Mouse (Mus musculus) forelimb bud, embryonic 11.5 days (tissue): ENCODE data around the gene Fgd4.

ENCODE experiments used
- DNase-seq: peaks from one replicate; pipeline ENCODE4 v3.0.0-alpha.2; 2012; ENCODE audit warnings: low read depth, low spot score

Fgd4 gene

GRCm38 (mm10) chr16:16600461-16600860, at the start of gene Fgd4:
Gene Fgd4, minus strand, starts transcription at chr16:16600549.
- DNase-seq = no peak

- no peak for DNase-seq
Measured at GRCm38 (mm10) chr16:16645148-16645547, 44.8 kb upstream of the Fgd4 start.

GRCm38 (mm10) chr16:16633730-16634129, 33.4 kb upstream of the Fgd4 start:
- no peak for DNase-seq

GRCm38 (mm10) chr16:16599586-16600401, 555 bp downstream of the Fgd4 start:
- DNase-seq = peak; percentile 62

GRCm38 (mm10) chr16:16596582-16596981, 3.8 kb downstream of the Fgd4 start:
- no peak for DNase-seq

- no peak for DNase-seq
Measured at GRCm38 (mm10) chr16:16592622-16593021, 7.7 kb downstream of the Fgd4 start.

- DNase-seq = peak; percentile 86
Measured at GRCm38 (mm10) chr16:16584409-16585032, 15.8 kb downstream of the Fgd4 start.

- DNase-seq = no peak
Measured at GRCm38 (mm10) chr16:16576556-16576955, 23.8 kb downstream of the Fgd4 start.

GRCm38 (mm10) chr16:16574508-16574907, 25.8 kb downstream of the Fgd4 start:
- DNase-seq = no peak

- no peak for DNase-seq
Measured at GRCm38 (mm10) chr16:16573167-16573566, 27.2 kb downstream of the Fgd4 start.

GRCm38 (mm10) chr16:16571356-16571755, 29.0 kb downstream of the Fgd4 start:
- peak; percentile 45 for DNase-seq

- no peak for DNase-seq
Measured at GRCm38 (mm10) chr16:16566786-16567185, 33.6 kb downstream of the Fgd4 start.

GRCm38 (mm10) chr16:16566215-16566614, 34.1 kb downstream of the Fgd4 start:
- DNase-seq = no peak

GRCm38 (mm10) chr16:16565786-16566185, 34.6 kb downstream of the Fgd4 start:
- no peak for DNase-seq

- no peak for DNase-seq
Measured at GRCm38 (mm10) chr16:16560718-16561117, 39.6 kb downstream of the Fgd4 start.

- DNase-seq = peak; percentile 94
Measured at GRCm38 (mm10) chr16:16559878-16560531, 40.3 kb downstream of the Fgd4 start.

- no peak for DNase-seq
Measured at GRCm38 (mm10) chr16:16559016-16559877, 41.1 kb downstream of the Fgd4 start.

- DNase-seq = no peak
Measured at GRCm38 (mm10) chr16:16557738-16558137, 42.6 kb downstream of the Fgd4 start.

GRCm38 (mm10) chr16:16554098-16554497, 46.3 kb downstream of the Fgd4 start:
- no peak for DNase-seq

GRCm38 (mm10) chr16:16552197-16552596, 48.2 kb downstream of the Fgd4 start:
- DNase-seq = no peak

GRCm38 (mm10) chr16:16549105-16549504, 51.2 kb downstream of the Fgd4 start:
- DNase-seq = no peak

GRCm38 (mm10) chr16:16546657-16547056, 53.7 kb downstream of the Fgd4 start:
- no peak for DNase-seq
